Mouse (Mus musculus): ENCODE data around the gene Arap1.

Arap1 gene

GRCm38 (mm10) chr7:101324142-101324962 lies 23.5 kb upstream of the Arap1 start:
- CTCF ChIA-PET = no interaction called here

DNA sequence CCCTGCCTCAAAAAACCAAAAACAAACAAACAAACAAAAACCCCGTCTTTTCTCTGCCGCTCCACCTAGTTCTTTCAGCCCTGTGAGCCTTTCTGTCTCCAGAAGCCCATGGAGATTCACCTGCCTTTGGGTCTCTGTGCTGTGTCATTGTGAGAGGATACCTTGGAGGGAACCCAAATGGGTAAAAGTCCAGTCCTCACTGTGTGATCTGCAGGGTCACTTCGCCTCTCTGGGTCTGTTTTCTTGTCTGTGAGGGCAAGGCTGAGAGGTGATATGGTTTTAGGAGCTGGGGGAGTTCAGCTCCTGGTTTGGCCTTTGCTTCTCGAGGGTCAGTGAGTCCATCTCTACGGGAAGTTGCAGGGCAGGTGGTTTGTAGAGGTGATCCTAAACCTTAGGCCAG lies 21.9 kb upstream of the Arap1 start:
- CTCF ChIA-PET = interaction anchor here (0.6 kb wide), 1 partner anchor 33 kb away, joined by 3 read pairs; no protein-coding TSS in a partner anchor

- CTCF ChIA-PET = interaction anchor here (1.1 kb wide), 1 partner anchor 17 kb away, joined by 3 read pairs; no protein-coding TSS in a partner anchor
Measured at GRCm38 (mm10) chr7:101327263-101327662, 20.6 kb upstream of the Arap1 start.

DNA sequence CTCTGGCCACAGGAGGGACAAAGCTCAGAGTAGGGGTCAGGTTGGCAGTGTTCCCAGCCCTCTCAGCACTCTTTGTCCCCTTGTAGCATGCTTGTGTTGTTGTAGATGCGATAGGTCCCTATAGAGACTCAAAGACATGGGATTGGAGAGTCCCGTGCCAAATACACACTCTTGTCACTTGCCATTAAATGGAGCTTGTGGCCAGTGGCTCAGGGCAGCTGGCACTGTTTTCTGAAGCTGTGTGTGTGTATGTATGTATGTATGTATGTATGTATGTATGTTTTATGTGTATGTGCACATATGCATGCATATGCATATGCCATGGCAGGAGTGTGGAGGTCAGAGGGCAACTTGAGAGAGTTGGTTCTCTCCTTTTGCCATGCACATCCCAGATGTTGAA lies 20.1 kb upstream of the Arap1 start:
- CTCF ChIA-PET = no interaction called here

DNA sequence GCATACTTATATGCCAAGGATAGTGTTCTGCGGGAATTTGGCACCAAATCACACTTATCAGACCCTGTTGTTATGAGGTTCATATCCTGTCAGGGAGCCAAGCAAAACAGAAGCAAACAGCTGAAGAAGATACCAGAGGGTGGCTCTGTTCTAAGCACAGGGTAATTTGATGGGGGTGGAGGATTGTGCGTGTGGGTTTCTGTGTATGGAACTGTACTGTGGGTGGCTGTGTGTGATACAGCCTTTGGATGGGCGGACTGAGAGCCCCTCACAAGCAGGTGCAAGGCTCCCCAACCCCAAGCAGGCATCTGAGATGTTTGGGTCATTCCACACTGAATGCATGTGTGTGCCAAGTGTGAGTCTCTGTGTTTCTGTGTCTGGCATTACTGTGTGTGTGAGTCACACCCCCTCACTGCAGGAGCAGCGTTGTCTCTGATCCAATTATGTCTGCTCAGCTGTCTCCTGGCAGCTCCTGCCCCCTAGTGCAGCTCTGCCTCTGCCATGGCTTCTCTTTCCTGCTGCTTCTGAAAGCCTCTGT lies 19.2 kb upstream of the Arap1 start:
- CTCF ChIA-PET = no interaction called here

DNA sequence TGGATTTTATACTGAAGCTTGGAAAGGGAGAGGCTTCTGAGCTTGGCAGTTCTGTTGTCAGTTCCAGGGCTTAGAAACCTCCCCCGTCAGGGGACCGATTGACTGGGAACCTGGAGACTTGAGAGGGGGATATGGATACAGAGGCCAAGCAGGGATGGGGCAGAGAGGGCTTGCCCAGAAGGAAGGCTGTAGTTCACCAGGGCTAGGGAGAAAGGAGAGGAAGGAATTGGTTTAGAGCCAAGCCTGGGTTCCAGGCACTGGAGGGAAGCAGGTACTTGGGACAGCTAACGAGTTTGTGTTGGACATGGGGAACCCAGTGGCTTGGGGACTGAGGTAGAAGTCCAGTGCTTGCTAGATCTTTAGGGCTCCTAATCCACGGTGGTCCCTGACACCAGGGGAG lies 18.3 kb upstream of the Arap1 start:
- CTCF ChIA-PET = no interaction called here

DNA sequence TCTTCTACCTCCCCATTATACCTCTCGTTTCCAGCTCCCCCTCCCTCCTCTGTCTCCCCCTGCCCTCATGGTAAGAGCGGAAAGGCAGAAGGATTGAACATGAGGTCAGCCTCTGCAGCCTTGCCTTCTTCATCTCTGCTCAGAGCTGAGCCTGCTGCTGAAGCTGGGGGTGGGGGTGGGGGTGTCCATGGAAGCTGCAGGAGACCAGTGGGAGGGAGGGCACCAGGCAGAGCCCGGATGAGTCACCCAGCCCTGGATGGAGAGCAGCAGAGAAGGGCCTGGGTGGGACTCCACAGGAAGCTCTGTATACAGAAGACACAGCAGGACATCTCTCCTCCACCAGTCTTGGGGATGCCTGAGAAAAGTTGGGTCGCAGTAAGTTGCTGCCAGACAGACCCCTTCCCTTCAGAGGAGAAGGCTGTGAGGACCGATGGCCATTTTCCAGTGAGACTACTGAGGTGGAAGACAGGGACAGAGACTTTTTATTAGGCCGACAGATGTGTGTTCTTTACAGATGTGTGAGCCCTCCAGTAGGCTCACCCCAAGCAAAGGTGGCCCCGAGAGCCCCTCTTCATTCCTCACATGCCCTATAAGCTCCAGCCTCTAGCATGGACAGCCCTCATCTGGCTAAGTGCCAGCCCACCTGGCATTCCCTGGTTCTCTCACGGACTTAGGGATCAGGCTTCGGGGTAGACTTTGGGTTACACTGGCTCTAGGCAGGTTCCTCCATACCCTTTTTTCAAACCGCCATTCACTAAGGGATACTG lies 17.6 kb upstream of the Arap1 start:
- CTCF ChIA-PET = no interaction called here

DNA sequence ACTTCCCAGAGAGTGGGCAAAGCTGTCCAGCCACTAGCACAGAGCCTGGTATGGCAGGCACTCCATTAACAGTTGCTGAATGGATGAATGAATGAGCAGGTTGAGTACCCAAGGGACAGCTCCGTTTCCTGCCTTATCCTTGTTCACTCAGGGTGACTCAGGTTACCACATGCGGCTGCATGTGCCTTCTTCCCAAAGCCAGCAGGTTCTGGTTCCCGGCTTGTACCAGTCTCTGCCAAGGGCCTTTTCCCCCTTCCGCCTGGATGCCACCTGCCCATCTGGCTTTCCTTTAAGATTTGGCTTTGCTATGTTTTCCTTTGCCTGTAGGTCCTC lies 17.1 kb upstream of the Arap1 start:
- CTCF ChIA-PET = no interaction called here

DNA sequence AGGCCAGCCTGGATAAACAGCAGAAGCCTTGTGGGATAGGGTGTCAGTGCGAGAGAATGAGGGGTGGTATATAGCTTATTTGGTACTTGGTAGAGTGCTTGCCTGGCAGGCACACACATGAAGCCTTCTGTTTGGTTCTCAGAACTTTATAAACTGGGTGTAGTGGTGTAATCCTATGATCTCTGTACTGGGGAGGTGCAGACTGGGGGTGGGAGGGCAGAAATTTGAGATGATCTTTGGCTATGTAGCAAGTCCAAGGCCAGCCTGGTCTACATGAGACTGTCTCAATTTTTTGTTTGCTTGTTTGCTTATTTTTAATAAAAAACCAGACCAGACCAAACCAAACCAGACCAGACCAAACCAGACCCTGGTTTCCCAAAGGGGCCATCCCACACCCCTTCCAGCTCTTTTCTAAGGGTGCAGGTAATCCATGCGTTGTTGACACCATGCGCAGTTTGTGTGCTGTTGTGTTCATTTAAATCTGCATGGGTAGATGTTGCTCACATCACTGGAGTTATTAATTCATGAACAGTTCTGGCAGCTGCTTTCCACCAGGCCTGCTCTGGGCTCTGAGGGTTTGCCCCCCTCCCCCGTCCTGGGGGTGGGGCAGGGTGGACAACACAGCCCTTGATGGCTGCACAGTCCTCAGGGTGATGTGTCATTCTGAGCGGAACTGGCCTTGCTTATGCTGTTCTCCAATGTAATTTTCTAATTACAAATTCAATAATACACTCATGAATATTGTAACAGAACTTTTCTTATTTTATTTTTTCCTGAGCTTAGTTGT lies 15.6 kb upstream of the Arap1 start:
- CTCF ChIA-PET = interaction anchor here (0.6 kb wide), 1 partner anchor 40 kb away, joined by 12 read pairs; no protein-coding TSS in a partner anchor

DNA sequence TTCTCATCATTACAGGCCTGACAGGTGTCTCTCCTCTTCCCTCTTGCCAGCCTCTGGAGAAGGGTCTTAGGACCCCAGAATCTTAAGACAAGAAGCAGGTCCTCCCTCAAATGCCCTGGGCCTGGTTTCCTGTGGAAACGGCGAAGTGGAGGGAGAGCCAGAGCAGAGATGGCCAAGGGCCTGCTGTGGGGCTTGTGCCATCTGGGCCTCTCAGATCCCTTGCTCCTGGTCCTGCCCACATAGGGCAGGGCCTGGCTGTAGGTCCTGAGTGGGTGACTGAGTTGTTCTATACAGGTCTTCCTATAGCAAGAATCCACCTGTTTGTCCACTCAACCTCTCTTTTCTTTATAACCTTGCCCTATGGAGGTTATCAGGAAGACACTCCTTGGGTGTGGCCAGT lies 12.6 kb upstream of the Arap1 start:
- CTCF ChIA-PET = no interaction called here

GRCm38 (mm10) chr7:101336686-101337085 lies 11.2 kb upstream of the Arap1 start:
- CTCF ChIA-PET = interaction anchor here (0.6 kb wide), 1 partner anchor 24 kb away, joined by 9 read pairs; no protein-coding TSS in a partner anchor

- CTCF ChIA-PET = no interaction called here
Measured at GRCm38 (mm10) chr7:101337401-101337800, 10.5 kb upstream of the Arap1 start.

DNA sequence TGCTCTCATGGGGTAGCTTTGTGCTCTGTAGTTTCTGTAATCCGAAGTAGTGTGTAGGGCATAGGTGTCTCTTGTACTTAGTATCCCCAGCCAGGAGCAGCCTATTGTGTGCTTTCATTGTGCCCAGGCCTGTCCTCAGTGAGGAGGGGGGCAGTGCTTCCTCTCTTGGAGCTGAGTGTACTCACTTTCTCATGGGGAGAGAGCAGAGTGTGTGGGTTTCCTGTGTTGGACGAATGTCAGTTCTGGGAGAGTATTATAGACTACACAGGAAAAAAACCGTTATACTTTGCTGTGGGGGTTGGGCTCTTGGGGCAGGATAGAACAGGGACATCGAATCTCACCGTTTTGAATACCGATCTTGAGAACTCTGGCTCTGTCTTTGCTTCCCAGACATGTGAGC lies 6.5 kb upstream of the Arap1 start:
- CTCF ChIA-PET = interaction anchor here (0.6 kb wide), 1 partner anchor 43 kb away, joined by 3 read pairs; no protein-coding TSS in a partner anchor

GRCm38 (mm10) chr7:101343135-101343534 lies 4.7 kb upstream of the Arap1 start:
- CTCF ChIA-PET = interaction anchor here (0.6 kb wide), 2 partner anchors 24 to 593 kb away, joined by 12 to 15 read pairs; no protein-coding TSS in a partner anchor

- CTCF ChIA-PET = interaction anchor here (1.1 kb wide), 1 partner anchor 18 kb away, joined by 3 read pairs; no protein-coding TSS in a partner anchor
Measured at GRCm38 (mm10) chr7:101344892-101345291, 3.0 kb upstream of the Arap1 start.

GRCm38 (mm10) chr7:101346991-101347390 lies 876 bp upstream of the Arap1 start:
- CTCF ChIA-PET = interaction anchor here (0.7 kb wide), 1 partner anchor 15 kb away, joined by 3 read pairs; no protein-coding TSS in a partner anchor

DNA sequence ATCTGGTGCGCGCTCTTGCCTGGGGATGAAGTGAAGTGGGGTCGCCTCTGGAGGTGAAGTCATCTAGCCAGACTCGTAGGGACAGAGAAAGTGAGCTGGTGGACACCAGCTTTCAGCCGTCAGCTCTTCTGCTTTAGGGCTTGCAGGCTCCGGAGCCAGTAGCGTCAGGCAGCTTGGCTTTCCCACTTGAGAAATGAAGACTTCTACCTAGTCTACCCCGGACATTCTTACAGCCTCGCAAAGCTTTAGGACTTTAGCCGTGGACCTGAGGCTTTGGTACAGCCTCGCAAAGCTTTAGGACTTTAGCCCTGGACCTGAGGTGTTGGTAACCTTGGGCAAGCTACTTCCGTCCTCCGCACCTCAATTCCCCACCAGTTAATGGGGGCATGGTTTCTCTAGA lies 445 bp downstream of the Arap1 start:
- CTCF ChIA-PET = interaction anchor here (0.5 to 1.0 kb wide), 2 partner anchors 60 to 64 kb away, joined by 3 to 5 read pairs; no protein-coding TSS in a partner anchor

- CTCF ChIA-PET = interaction anchor here (0.9 kb wide), 1 partner anchor 33 kb away, joined by 3 read pairs; no protein-coding TSS in a partner anchor
Measured at GRCm38 (mm10) chr7:101349861-101350260, 2.0 kb downstream of the Arap1 start.

- CTCF ChIA-PET = interaction anchor here (1.0 kb wide), 1 partner anchor 15 kb away, joined by 6 read pairs; no protein-coding TSS in a partner anchor
Measured at GRCm38 (mm10) chr7:101352404-101352803, 4.5 kb downstream of the Arap1 start.

DNA sequence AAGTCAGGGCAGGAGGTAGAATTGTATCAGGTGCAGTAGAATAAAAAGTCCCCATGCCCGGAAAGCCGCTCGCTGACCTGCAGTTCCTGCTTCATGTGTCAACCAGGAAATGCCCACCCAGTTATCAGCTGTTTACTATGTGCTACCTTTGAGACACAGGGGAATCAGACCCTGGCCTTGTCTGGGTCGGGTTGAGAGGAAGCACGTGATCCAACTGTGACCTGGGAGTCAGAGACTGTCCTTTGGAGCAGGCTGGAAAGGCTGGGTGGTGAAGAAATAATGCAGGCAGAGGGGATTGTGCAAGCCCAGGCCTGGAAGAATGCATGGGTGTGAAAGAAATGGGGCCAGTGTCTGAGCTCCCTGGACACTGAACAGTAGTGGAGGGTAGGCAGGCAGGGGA lies 6.6 kb downstream of the Arap1 start:
- CTCF ChIA-PET = no interaction called here

DNA sequence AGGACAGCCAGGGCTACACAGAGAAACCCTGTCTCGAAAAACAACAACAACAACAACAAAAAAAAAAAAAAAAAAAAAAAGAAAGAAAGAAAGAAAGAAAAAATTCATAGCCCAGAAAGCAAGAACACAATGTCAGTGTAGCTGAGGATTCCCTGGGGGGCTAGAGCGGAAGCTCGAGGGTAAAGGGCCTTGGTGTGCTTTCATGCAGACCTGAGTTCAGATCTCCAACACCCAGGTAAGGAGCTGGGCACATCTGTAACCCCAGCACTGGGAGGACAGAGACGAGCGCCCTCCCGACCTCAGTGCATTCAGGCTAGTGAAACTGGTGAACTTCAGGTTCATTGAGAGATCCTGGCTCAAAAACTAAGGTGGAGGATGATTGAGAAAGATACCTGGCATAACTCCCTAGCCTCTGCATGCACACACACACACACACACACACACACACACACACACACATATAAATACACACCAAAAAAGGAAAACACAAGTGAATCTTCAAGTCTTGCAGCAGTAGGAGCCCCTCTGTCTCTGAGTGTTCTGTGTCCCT lies 7.8 kb downstream of the Arap1 start:
- CTCF ChIA-PET = interaction anchor here (0.7 to 1.9 kb wide), 3 partner anchors 12 to 17 kb away, joined by 8 to 19 read pairs (median 8); no protein-coding TSS in a partner anchor

Data from spleen, embryonic (tissue).